Mouse (Mus musculus): ENCODE data around the gene Tnnt2. TPM values are rescaled to one million over a fixed set of nuclear protein-coding genes. Genes with fewer than 3 reads are reported as not detected.

Gene Tnnt2
- polyA plus RNA-seq, 1 experiment from 2014 or later: 0.34 TPM

GRCm38 (mm10) chr1:135798492-135798891 is 37.7 kb upstream of the Tnnt2 start:
- no peaks in the 10 kb centered on the region for H3K36me3 ChIP-seq (ENCODE audit: control insufficient read depth, insufficient read depth, low read length)
- H3K4me1 ChIP-seq (ENCODE audit: control insufficient read depth, insufficient read depth, low read length): peaks cover 15% of the 10 kb centered on the region
- peaks cover 4% of the 10 kb centered on the region; the same call in 1 of the 2 replicates for H3K27me3 ChIP-seq (ENCODE audit: control insufficient read depth, insufficient read depth, low read length)
- no peak overlapping the region for H3K27ac ChIP-seq (replicated peaks; ENCODE audit: low read depth, low read length)
- 79% methylated on average over 1 of the region's 1 CpGs for WGBS
- no peak overlapping the region for H3K4me3 ChIP-seq (replicated peaks; ENCODE audit: low read depth, low read length)
- no peak overlapping the region for H3K9ac ChIP-seq (replicated peaks; ENCODE audit: low read length)
- no peak for DNase-seq
- H3K9me3 ChIP-seq (ENCODE audit: control insufficient read depth, low read length): no peaks in the 10 kb centered on the region
- ATAC-seq (ENCODE audit: low FRiP score, low TSS enrichment): no peak
- no peak overlapping the region for H3K4me2 ChIP-seq (ENCODE audit: low read length)

- no peak overlapping the region for H3K4me2 ChIP-seq (ENCODE audit: low read length)
- H3K9ac ChIP-seq (replicated peaks; ENCODE audit: low read length): no peak overlapping the region
- H3K27me3 ChIP-seq (ENCODE audit: control insufficient read depth, insufficient read depth, low read length): peaks cover 4% of the 10 kb centered on the region; the same call in 1 of the 2 replicates
- no peak for DNase-seq
- H3K27ac ChIP-seq (replicated peaks; ENCODE audit: low read depth, low read length): no peak overlapping the region
- no peaks in the 10 kb centered on the region for H3K9me3 ChIP-seq (ENCODE audit: control insufficient read depth, low read length)
- no peak for ATAC-seq (ENCODE audit: low FRiP score, low TSS enrichment)
- H3K4me3 ChIP-seq (replicated peaks; ENCODE audit: low read depth, low read length): no peak overlapping the region
- no peaks in the 10 kb centered on the region for H3K36me3 ChIP-seq (ENCODE audit: control insufficient read depth, insufficient read depth, low read length)
- 79% methylated on average over 8 of the region's 8 CpGs for WGBS
- H3K4me1 ChIP-seq (ENCODE audit: control insufficient read depth, insufficient read depth, low read length): peaks cover 15% of the 10 kb centered on the region
These were observed 37.0 kb upstream of the Tnnt2 start for GRCm38 (mm10) chr1:135799109-135799627.

- H3K9ac ChIP-seq (replicated peaks; ENCODE audit: low read length): no peak overlapping the region
- no peak overlapping the region for H3K4me3 ChIP-seq (replicated peaks; ENCODE audit: low read depth, low read length)
- ATAC-seq (ENCODE audit: low FRiP score, low TSS enrichment) (no peak; the same call in 1 of the 2 replicates), DNase-seq (peak; percentile 21)
- H3K27ac ChIP-seq (replicated peaks; ENCODE audit: low read depth, low read length): no peak overlapping the region
- 50% methylated on average over 8 of the region's 8 CpGs for WGBS
- no peaks in the 10 kb centered on the region for H3K27me3 ChIP-seq (ENCODE audit: control insufficient read depth, insufficient read depth, low read length)
- H3K4me2 ChIP-seq (ENCODE audit: low read length): no peak overlapping the region
- H3K36me3 ChIP-seq (ENCODE audit: control insufficient read depth, insufficient read depth, low read length): no peaks in the 10 kb centered on the region
- peaks cover 6% of the 10 kb centered on the region for H3K4me1 ChIP-seq (ENCODE audit: control insufficient read depth, insufficient read depth, low read length)
- no peaks in the 10 kb centered on the region for H3K9me3 ChIP-seq (ENCODE audit: control insufficient read depth, low read length)
These were observed 35.8 kb upstream of the Tnnt2 start for GRCm38 (mm10) chr1:135800192-135800950.

GRCm38 (mm10) chr1:135807546-135807945 is 28.6 kb upstream of the Tnnt2 start:
- ATAC-seq (ENCODE audit: low FRiP score, low TSS enrichment) (no peak), DNase-seq (no peak)
- WGBS: 62% methylated on average over 10 of the region's 10 CpGs

GRCm38 (mm10) chr1:135810180-135810579 is 26.0 kb upstream of the Tnnt2 start:
- Histone ChIP-seq H3K36me3 (ENCODE audit: control insufficient read depth, insufficient read depth, low read length) (no peaks in the 10 kb centered on the region), H3K27ac (replicated peaks; ENCODE audit: low read depth, low read length) (no peak overlapping the region), H3K9ac (replicated peaks; ENCODE audit: low read length) (no peak overlapping the region), H3K27me3 (ENCODE audit: control insufficient read depth, insufficient read depth, low read length) (no peaks in the 10 kb centered on the region), H3K4me2 (ENCODE audit: low read length) (no peak overlapping the region), H3K9me3 (ENCODE audit: control insufficient read depth, low read length) (no peaks in the 10 kb centered on the region), H3K4me1 (ENCODE audit: control insufficient read depth, insufficient read depth, low read length) (no peaks in the 10 kb centered on the region), H3K4me3 (replicated peaks; ENCODE audit: low read depth, low read length) (no peak overlapping the region)
- 84% methylated on average over 2 of the region's 2 CpGs for WGBS
- DNase-seq: no peak
- ATAC-seq (ENCODE audit: low FRiP score, low TSS enrichment): no peak

More at GRCm38 (mm10) chr1:135807546-135807945, 28.6 kb upstream of the Tnnt2 start:
- Histone ChIP-seq H3K4me2 (ENCODE audit: low read length) (no peak overlapping the region), H3K27ac (replicated peaks; ENCODE audit: low read depth, low read length) (no peak overlapping the region), H3K9me3 (ENCODE audit: control insufficient read depth, low read length) (no peaks in the 10 kb centered on the region), H3K36me3 (ENCODE audit: control insufficient read depth, insufficient read depth, low read length) (no peaks in the 10 kb centered on the region), H3K4me1 (ENCODE audit: control insufficient read depth, insufficient read depth, low read length) (no peaks in the 10 kb centered on the region), H3K4me3 (replicated peaks; ENCODE audit: low read depth, low read length) (no peak overlapping the region), H3K9ac (replicated peaks; ENCODE audit: low read length) (no peak overlapping the region), H3K27me3 (ENCODE audit: control insufficient read depth, insufficient read depth, low read length) (no peaks in the 10 kb centered on the region)

GRCm38 (mm10) chr1:135811016-135811646 is 25.0 kb upstream of the Tnnt2 start:
- DNase-seq (peak; percentile 85), ATAC-seq (ENCODE audit: low FRiP score, low TSS enrichment) (peak; percentile 53; the same call in 1 of the 2 replicates)
- H3K4me2 ChIP-seq (ENCODE audit: low read length): no peak overlapping the region
- H3K9ac ChIP-seq (replicated peaks; ENCODE audit: low read length): no peak overlapping the region
- H3K9me3 ChIP-seq (ENCODE audit: control insufficient read depth, low read length): no peaks in the 10 kb centered on the region
- H3K4me1 ChIP-seq (ENCODE audit: control insufficient read depth, insufficient read depth, low read length): no peaks in the 10 kb centered on the region
- no peak overlapping the region for H3K27ac ChIP-seq (replicated peaks; ENCODE audit: low read depth, low read length)
- H3K4me3 ChIP-seq (replicated peaks; ENCODE audit: low read depth, low read length): no peak overlapping the region
- no peaks in the 10 kb centered on the region for H3K27me3 ChIP-seq (ENCODE audit: control insufficient read depth, insufficient read depth, low read length)
- WGBS: 17% methylated on average over 7 of the region's 7 CpGs
- no peaks in the 10 kb centered on the region for H3K36me3 ChIP-seq (ENCODE audit: control insufficient read depth, insufficient read depth, low read length)

GRCm38 (mm10) chr1:135812205-135812604 is 23.9 kb upstream of the Tnnt2 start:
- no peak for DNase-seq
- Histone ChIP-seq H3K4me1 (ENCODE audit: control insufficient read depth, insufficient read depth, low read length) (no peaks in the 10 kb centered on the region), H3K4me2 (ENCODE audit: low read length) (no peak overlapping the region), H3K27ac (replicated peaks; ENCODE audit: low read depth, low read length) (no peak overlapping the region), H3K9ac (replicated peaks; ENCODE audit: low read length) (no peak overlapping the region), H3K4me3 (replicated peaks; ENCODE audit: low read depth, low read length) (no peak overlapping the region), H3K27me3 (ENCODE audit: control insufficient read depth, insufficient read depth, low read length) (peaks cover 8% of the 10 kb centered on the region), H3K36me3 (ENCODE audit: control insufficient read depth, insufficient read depth, low read length) (no peaks in the 10 kb centered on the region), H3K9me3 (ENCODE audit: control insufficient read depth, low read length) (no peaks in the 10 kb centered on the region)
- no peak for ATAC-seq (ENCODE audit: low FRiP score, low TSS enrichment)
- 85% methylated on average over 3 of the region's 3 CpGs for WGBS

- no peak overlapping the region for H3K4me3 ChIP-seq (replicated peaks; ENCODE audit: low read depth, low read length)
- no peaks in the 10 kb centered on the region for H3K36me3 ChIP-seq (ENCODE audit: control insufficient read depth, insufficient read depth, low read length)
- H3K27me3 ChIP-seq (ENCODE audit: control insufficient read depth, insufficient read depth, low read length): peaks cover 12% of the 10 kb centered on the region
- DNase-seq (no peak), ATAC-seq (ENCODE audit: low FRiP score, low TSS enrichment) (no peak)
- 49% methylated on average over 2 of the region's 2 CpGs for WGBS
- H3K27ac ChIP-seq (replicated peaks; ENCODE audit: low read depth, low read length): no peak overlapping the region; the same call in 1 of the 2 replicates
- H3K4me2 ChIP-seq (ENCODE audit: low read length): no peak overlapping the region
- H3K9me3 ChIP-seq (ENCODE audit: control insufficient read depth, low read length): no peaks in the 10 kb centered on the region
- H3K4me1 ChIP-seq (ENCODE audit: control insufficient read depth, insufficient read depth, low read length): no peaks in the 10 kb centered on the region
- no peak overlapping the region for H3K9ac ChIP-seq (replicated peaks; ENCODE audit: low read length)
These were observed 23.5 kb upstream of the Tnnt2 start for GRCm38 (mm10) chr1:135812618-135813017.
